Mouse (Mus musculus) stomach, postnatal 0 days (tissue): ENCODE results near the gene Ing4.
A peak's percentile ranks its signal among the peaks of the same experiment; 100 is the strongest.

ENCODE experiments used
- CTCF ChIP-seq: IDR thresholded peaks from 2 replicates; pipeline ENCODE4 v1.5.1; 2016; ENCODE audit warnings: antibody characterized with exemption, low read depth, mild to moderate bottlenecking, moderate library complexity
- EP300 ChIP-seq: optimal IDR thresholded peaks from 2 replicates; pipeline ENCODE3; 2016; ENCODE audit warnings: antibody characterized with exemption

- TF ChIP-seq CTCF (peak; percentile 95), EP300 (no peak)
These were observed 7.1 kb downstream of the Ing4 start for GRCm38 (mm10) chr6:125046691-125047090.
